Mouse (Mus musculus) intestine, postnatal 0 days (tissue): ENCODE results near the gene Spcs3. TPM values are rescaled to one million over a fixed set of nuclear protein-coding genes. Genes with fewer than 3 reads are reported as not detected.
A peak's percentile ranks its signal among the peaks of the same experiment; 100 is the strongest.
"Not testable (repeated sequence)": the region's sequence is repeated elsewhere in the genome, so short reads cannot be mapped to it uniquely, and the experiment has no call there.

Experiments
- ATAC-seq: fragments of 200-750 bp; cut with Nextera tagmentation; 2 replicates; pipeline ENCODE4 v1.8.0; 2017; ENCODE audit warnings: mild to moderate bottlenecking, moderate TSS enrichment, moderate library complexity
- H3K27ac ChIP-seq: fragments of 300-500 bp; sonication (generic); 2 replicates; pipeline ENCODE4 v1.5.1; 2014; ENCODE audit warnings: mild to moderate bottlenecking, low read depth, low read length, moderate library complexity
- H3K27me3 ChIP-seq: fragments of 300-500 bp; sonication (generic); replicated peaks from 2 replicates; pipeline ENCODE4 v1.6.1; 2014; ENCODE audit warnings: low read length, mixed read lengths; ENCODE audit not compliant: control insufficient read depth, insufficient read depth
- H3K36me3 ChIP-seq: fragments of 300-500 bp; sonication (generic); 2 replicates; pipeline ENCODE4 v1.6.1; 2014; ENCODE audit warnings: mild to moderate bottlenecking, moderate library complexity; ENCODE audit not compliant: control insufficient read depth, insufficient read depth
- H3K4me1 ChIP-seq: fragments of 300-500 bp; sonication (generic); replicated peaks from 2 replicates; pipeline ENCODE4 v1.6.1; 2014; ENCODE audit warnings: antibody characterized with exemption, low read length, mixed read lengths; ENCODE audit not compliant: control insufficient read depth, insufficient read depth
- H3K4me2 ChIP-seq: fragments of 300-500 bp; sonication (generic); replicated peaks from 2 replicates; pipeline ENCODE4 v1.6.1; 2014; ENCODE audit warnings: low read depth, mild to moderate bottlenecking, moderate library complexity
- H3K4me3 ChIP-seq: fragments of 300-500 bp; sonication (generic); 2 replicates; pipeline ENCODE4 v1.5.1; 2014; ENCODE audit warnings: low read depth, low read length
- H3K9ac ChIP-seq: fragments of 300-500 bp; sonication (generic); 2 replicates; pipeline ENCODE4 v1.6.1; 2014; ENCODE audit warnings: mild to moderate bottlenecking, low read depth, low read length
- H3K9me3 ChIP-seq: fragments of 300-500 bp; sonication (generic); 2 replicates; pipeline ENCODE4 v1.6.1; 2016; ENCODE audit warnings: mixed run types; ENCODE audit not compliant: control insufficient read depth
- CTCF ChIP-seq: sonication (generic); IDR thresholded peaks from 2 replicates; pipeline ENCODE4 v1.5.1; 2016; ENCODE audit warnings: low read depth, mild to moderate bottlenecking, control low read depth, antibody characterized with exemption, moderate library complexity
- WGBS: fragments of 180-500 bp; shearing (Covaris S2); extraction: QIAGEN DNeasy Blood & Tissue Kit; methylation state at CpG from one replicate; pipeline ENCODE4 v1.1.7; 2014; 5-methylcytosine and 5-hydroxymethylcytosine counted together
- polyA plus RNA-seq: library from polyadenylated mRNA; unstranded; fragments of >200 nt; fragmentation: Nextera tagmentation; extraction: Ambion mirVana; gene quantifications from 2 replicates; pipeline ENCODE4 v1.2.1, GENCODE M21; 2015

Gene Spcs3
- polyA plus RNA-seq, 1 experiment from 2014 or later = 33.6 TPM

DNA sequence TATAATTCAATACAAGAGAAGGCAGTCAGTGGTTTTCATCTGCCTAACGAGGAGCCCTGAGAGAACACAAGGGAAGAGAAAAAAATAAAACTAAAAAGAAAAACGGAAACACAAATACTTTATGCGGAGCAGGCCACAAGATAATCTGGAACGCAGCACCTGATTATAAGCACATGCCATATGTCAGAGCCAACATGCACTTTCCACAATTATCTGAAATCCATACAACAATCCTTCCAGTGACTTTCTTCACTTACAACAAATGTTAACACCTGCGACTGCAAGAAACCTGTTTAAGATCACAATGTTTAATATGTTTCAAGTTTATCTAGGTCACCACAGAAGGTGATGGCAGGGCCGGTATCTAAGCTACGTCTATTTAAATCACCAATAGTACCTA is 1.2 kb downstream of the Spcs3 start:
- H3K9me3 ChIP-seq = no peaks in the 10 kb centered on the region
- no peak for ATAC-seq
- H3K4me2 ChIP-seq = peak overlapping the region; percentile 78
- no peaks in the 10 kb centered on the region for H3K4me1 ChIP-seq
- no peaks in the 10 kb centered on the region for H3K27me3 ChIP-seq
- 19% methylated on average over 7 of the region's 7 CpGs for WGBS
- peak overlapping the region; percentile 99 for H3K4me3 ChIP-seq
- no peak for TF ChIP-seq CTCF
- peaks cover 10% of the 10 kb centered on the region; the same call in 1 of the 2 replicates for H3K36me3 ChIP-seq
- no peak overlapping the region for H3K27ac ChIP-seq
- H3K9ac ChIP-seq = no peak overlapping the region

DNA sequence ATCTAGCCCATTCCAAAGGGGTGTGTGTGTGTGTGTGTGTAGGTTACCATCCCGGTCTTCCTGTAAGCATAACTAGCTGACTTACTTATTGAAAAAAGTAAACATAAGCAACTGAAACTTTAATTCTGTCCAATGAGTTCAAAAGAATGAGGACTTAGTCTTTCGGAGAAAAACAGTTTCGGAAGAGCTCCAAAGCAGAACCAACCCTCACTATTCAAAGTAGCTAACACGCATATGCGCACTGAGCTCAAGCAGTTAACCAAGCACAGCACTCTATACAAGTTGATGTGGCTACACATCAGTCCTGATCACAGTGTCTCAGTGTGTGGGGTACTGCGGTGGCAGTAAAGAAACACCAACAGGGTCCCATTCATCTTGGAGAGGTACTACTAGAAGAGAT is 3.1 kb downstream of the Spcs3 start:
- Histone ChIP-seq H3K27me3 (no peaks in the 10 kb centered on the region), H3K4me3 (no peak overlapping the region), H3K9me3 (no peaks in the 10 kb centered on the region), H3K9ac (no peak overlapping the region), H3K4me1 (no peaks in the 10 kb centered on the region), H3K4me2 (no peak overlapping the region), H3K36me3 (peaks cover 10% of the 10 kb centered on the region), H3K27ac (no peak overlapping the region)
- no peak for TF ChIP-seq CTCF
- 91% methylated on average over 6 of the region's 6 CpGs for WGBS
- ATAC-seq = no peak

DNA sequence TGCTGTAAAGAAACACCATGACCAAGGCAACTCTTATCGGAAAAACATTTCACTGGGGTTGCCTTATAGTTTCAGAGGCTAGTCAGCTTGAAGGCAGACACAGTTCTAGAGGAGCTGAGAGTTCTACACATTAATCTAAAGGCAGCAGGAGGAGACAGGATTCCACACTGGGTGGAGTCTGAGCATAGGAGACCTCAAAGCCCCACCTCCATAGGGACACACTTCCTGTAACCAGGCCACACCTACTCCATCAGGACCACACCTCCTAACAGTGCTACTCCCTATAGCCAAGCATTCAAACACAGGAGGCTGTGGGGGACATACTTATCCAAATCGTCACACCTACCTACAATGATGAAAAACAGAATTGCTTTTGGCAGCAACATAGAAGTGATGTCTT is 4.2 kb downstream of the Spcs3 start:
- ATAC-seq = no peak
- Histone ChIP-seq H3K9ac (no peak overlapping the region), H3K4me2 (no peak overlapping the region), H3K4me1 (no peaks in the 10 kb centered on the region), H3K27ac (no peak overlapping the region), H3K4me3 (no peak overlapping the region), H3K36me3 (peaks cover 19% of the 10 kb centered on the region), H3K27me3 (no peaks in the 10 kb centered on the region), H3K9me3 (no peaks in the 10 kb centered on the region)
- WGBS = 85% methylated on average over 2 of the region's 2 CpGs
- no peak for TF ChIP-seq CTCF

DNA sequence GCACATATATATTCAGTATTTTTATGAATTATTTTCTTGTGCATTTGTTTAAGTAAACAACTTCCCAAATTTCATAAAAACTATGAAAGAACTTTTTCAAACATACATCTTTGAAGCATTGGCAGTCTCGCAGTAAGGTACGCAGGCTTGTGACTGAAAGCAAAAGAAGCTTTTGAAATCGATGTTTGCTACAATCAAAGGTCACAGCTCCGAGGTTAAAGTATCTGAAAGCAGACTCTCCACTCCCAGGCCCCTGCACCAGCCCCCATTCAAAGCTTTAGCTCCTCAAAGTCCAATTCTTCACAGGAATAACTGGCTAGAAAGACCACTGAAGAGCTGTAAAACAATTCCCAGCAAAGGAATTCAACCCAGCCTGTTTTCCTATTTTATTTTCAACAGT is 9.3 kb downstream of the Spcs3 start:
- H3K4me2 ChIP-seq = no peak overlapping the region
- peaks cover 19% of the 10 kb centered on the region for H3K36me3 ChIP-seq
- no peaks in the 10 kb centered on the region for H3K4me1 ChIP-seq
- TF ChIP-seq CTCF = no peak
- no peak overlapping the region for H3K4me3 ChIP-seq
- no peaks in the 10 kb centered on the region for H3K9me3 ChIP-seq
- H3K27ac ChIP-seq = no peak overlapping the region
- no peaks in the 10 kb centered on the region for H3K27me3 ChIP-seq
- no peak overlapping the region for H3K9ac ChIP-seq
- 56% methylated on average over 4 of the region's 4 CpGs for WGBS
- no peak for ATAC-seq

DNA sequence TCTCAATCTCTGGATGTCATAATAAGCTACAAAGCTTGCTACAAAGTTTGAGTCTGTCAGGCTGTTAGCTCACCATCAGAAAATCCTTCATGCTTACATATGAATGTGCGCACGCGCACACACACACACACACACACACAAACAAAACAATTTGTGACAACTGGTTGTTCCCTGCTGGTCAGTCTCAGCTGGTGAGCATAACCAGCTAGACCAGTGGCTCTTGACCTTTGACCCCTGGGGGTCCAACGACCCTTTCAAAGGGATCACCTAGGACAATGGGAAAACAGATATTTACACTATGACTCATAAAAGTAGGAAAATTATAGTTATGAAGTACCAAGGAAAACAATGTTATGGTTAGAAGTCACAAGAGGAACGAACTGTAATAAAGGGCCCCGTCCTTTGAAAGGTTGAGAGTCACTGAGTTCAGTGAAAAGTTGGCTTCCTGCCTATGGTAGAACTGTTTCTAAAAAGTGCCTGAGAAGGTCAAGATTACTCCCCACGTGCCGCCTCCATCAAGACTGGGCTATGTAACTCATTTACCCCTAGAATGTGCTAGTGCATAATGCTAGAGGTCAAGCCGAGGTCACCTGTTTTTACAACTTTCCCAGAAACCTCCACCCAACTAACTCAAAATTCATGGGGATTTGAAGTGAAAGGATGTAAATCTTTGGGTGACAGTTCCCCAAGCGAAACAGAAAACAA is 10.9 kb downstream of the Spcs3 start:
- Histone ChIP-seq H3K27me3 (no peaks in the 10 kb centered on the region), H3K36me3 (peaks cover 12% of the 10 kb centered on the region), H3K4me3 (no peak overlapping the region), H3K27ac (no peak overlapping the region), H3K4me2 (no peak overlapping the region), H3K9me3 (no peaks in the 10 kb centered on the region), H3K4me1 (no peaks in the 10 kb centered on the region), H3K9ac (no peak overlapping the region)
- TF ChIP-seq CTCF = no peak
- 0 out of 2 replicates have a peak, but pooled peaks have one; percentile 16 for ATAC-seq
- WGBS = 67% methylated on average over 10 of the region's 10 CpGs

DNA sequence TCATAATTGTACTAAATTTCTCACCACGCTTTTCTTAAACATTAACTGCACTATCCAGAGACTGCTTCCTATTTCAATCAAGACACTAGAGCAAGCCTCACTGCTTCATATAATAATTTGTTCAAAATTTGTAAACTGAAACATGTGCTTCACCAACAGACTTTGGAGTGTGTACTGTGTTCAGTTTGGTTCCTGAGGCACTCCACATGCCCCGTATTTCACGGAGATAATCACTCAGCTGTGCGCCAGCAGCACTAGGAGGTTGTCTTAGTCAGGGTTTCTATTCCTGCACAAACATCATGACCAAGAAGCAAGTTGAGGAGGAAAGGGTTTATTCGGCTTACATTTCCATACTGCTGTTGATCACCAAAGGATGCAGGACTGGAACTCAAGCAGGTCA is 17.6 kb downstream of the Spcs3 start:
- not testable (repeated sequence) for H3K9ac ChIP-seq, H3K27ac ChIP-seq, H3K36me3 ChIP-seq, H3K4me3 ChIP-seq, H3K9me3 ChIP-seq, H3K27me3 ChIP-seq, H3K4me1 ChIP-seq, ATAC-seq, H3K4me2 ChIP-seq
- WGBS = 87% methylated on average over 5 of the region's 5 CpGs

DNA sequence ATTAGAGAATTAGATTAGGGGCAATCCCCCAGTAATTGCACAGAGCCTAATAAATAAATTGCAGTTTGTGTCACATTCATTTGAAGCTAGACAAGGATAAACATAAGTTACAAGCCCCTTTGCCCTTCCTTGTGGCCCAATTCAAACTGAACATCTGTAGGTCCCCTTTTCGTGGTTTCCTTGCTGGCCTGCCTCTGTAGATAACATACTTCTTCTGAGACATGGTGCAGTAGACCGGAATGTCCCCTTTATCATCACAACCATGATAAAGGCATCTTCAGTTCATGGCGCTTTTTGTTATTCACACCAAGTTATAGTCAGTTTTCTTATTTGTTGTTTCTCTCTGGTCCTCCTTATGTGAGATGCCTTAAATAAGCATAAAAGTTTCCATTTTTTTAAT is 18.0 kb downstream of the Spcs3 start:
- TF ChIP-seq CTCF = no peak
- ATAC-seq = no peak
- WGBS = 83% methylated on average over 3 of the region's 3 CpGs

More for the DNA sequence above, 18.0 kb downstream of the Spcs3 start:
- no peaks in the 10 kb centered on the region for H3K4me1 ChIP-seq
- no peak overlapping the region for H3K4me3 ChIP-seq
- H3K9ac ChIP-seq = no peak overlapping the region
- H3K27ac ChIP-seq = no peak overlapping the region
- H3K9me3 ChIP-seq = no peaks in the 10 kb centered on the region
- no peaks in the 10 kb centered on the region for H3K27me3 ChIP-seq
- H3K4me2 ChIP-seq = no peak overlapping the region
- no peaks in the 10 kb centered on the region for H3K36me3 ChIP-seq
